Mouse (Mus musculus): ENCODE measurements around the gene BC029722.

The BC029722 gene

GRCm38 (mm10) chr2:155778004-155778403, 41.2 kb downstream of the BC029722 start:
- DNase-seq: no peak

- DNase-seq: no peak
These were observed 41.6 kb downstream of the BC029722 start for GRCm38 (mm10) chr2:155777688-155777985.

- no peak for DNase-seq
These were observed 42.2 kb downstream of the BC029722 start for GRCm38 (mm10) chr2:155776824-155777687.

GRCm38 (mm10) chr2:155775685-155776263, 43.5 kb downstream of the BC029722 start:
- peak; percentile 84 for DNase-seq

GRCm38 (mm10) chr2:155774927-155775684, 44.1 kb downstream of the BC029722 start, which contains the start of gene Mmp24:
Gene Mmp24, plus strand, starts transcription at chr2:155775342.
- DNase-seq: no peak

- no peak for DNase-seq
These were observed 44.8 kb downstream of the BC029722 start for GRCm38 (mm10) chr2:155774261-155774926.

GRCm38 (mm10) chr2:155773664-155774063, 45.6 kb downstream of the BC029722 start:
- DNase-seq: no peak
